Mouse (Mus musculus) lung, postnatal 0 days (tissue): ENCODE data around the gene Fam118b. TPM values are rescaled to one million over a fixed set of nuclear protein-coding genes. Genes with fewer than 3 reads are reported as not detected.

ENCODE experiments used
- ATAC-seq: fragments of 200-750 bp; cut with Nextera tagmentation; 2 replicates; pipeline ENCODE4 v1.8.0; 2017; ENCODE audit warnings: moderate library complexity
- DNase-seq: peaks from one replicate; pipeline ENCODE4 v3.0.0-alpha.2; 2016; ENCODE audit warnings: low spot score
- H3K27ac ChIP-seq: fragments of 300-500 bp; sonication (generic); 2 replicates; pipeline ENCODE4 v1.5.1; 2014; ENCODE audit warnings: antibody characterized with exemption, mild to moderate bottlenecking, low read length, mixed read lengths
- H3K27me3 ChIP-seq: fragments of 300-500 bp; sonication (generic); replicated peaks from 2 replicates; pipeline ENCODE4 v1.6.1; 2014; ENCODE audit warnings: low read length, mixed read lengths; ENCODE audit not compliant: insufficient read depth
- H3K36me3 ChIP-seq: fragments of 300-500 bp; sonication (generic); 2 replicates; pipeline ENCODE4 v1.6.1; 2014; ENCODE audit warnings: low read length, mixed read lengths; ENCODE audit not compliant: insufficient read depth
- H3K4me1 ChIP-seq: fragments of 300-500 bp; sonication (generic); 2 replicates; pipeline ENCODE4 v1.6.1; 2014; ENCODE audit warnings: antibody characterized with exemption, low read depth, low read length, mixed read lengths; ENCODE audit not compliant: insufficient read depth
- H3K4me2 ChIP-seq: fragments of 300-500 bp; sonication (generic); replicated peaks from 2 replicates; pipeline ENCODE4 v1.6.1; 2014; ENCODE audit warnings: low read depth, mild to moderate bottlenecking, low read length, moderate library complexity, mixed read lengths
- H3K4me3 ChIP-seq: fragments of 300-500 bp; sonication (generic); 2 replicates; pipeline ENCODE4 v1.5.1; 2014; ENCODE audit warnings: low read depth, low read length
- H3K9ac ChIP-seq: fragments of 300-500 bp; sonication (generic); replicated peaks from 2 replicates; pipeline ENCODE4 v1.6.1; 2014; ENCODE audit warnings: low read depth, mild to moderate bottlenecking
- H3K9me3 ChIP-seq: fragments of 300-500 bp; sonication (generic); 2 replicates; pipeline ENCODE4 v1.6.1; 2016; ENCODE audit warnings: low read length, mixed read lengths
- CTCF ChIP-seq: IDR thresholded peaks from 2 replicates; pipeline ENCODE4 v1.5.1; 2016; ENCODE audit warnings: antibody characterized with exemption, mild to moderate bottlenecking
- EP300 ChIP-seq: IDR thresholded peaks from 2 replicates; pipeline ENCODE4 v1.6.1; 2016; ENCODE audit warnings: antibody characterized with exemption, mild to moderate bottlenecking, control low read depth
- WGBS: fragments of 180-500 bp; shearing (Covaris S2); extraction: QIAGEN DNeasy Blood & Tissue Kit; methylation state at CpG from one replicate; pipeline ENCODE4 v1.1.7; 2014; 5-methylcytosine and 5-hydroxymethylcytosine counted together
- polyA plus RNA-seq: library from polyadenylated mRNA; unstranded; fragments of >200 nt; fragmentation: Nextera tagmentation; extraction: Ambion mirVana; gene quantifications from 2 replicates; pipeline ENCODE4 v1.2.1, GENCODE M21; 2015

Fam118b gene
- polyA plus RNA-seq, 1 experiment from 2014 or later = 25.8 TPM

GRCm38 (mm10) chr9:35182832-35183231 is 84.8 kb downstream of the Fam118b start:
- H3K27me3 ChIP-seq = no peaks in the 10 kb centered on the region
- DNase-seq = no peak
- H3K36me3 ChIP-seq = no peaks in the 10 kb centered on the region
- no peak overlapping the region for H3K4me3 ChIP-seq
- 72% methylated on average over 2 of the region's 2 CpGs for WGBS
- no peak overlapping the region for H3K27ac ChIP-seq
- H3K4me1 ChIP-seq = no peaks in the 10 kb centered on the region
- no peak overlapping the region for H3K9ac ChIP-seq
- no peak for ATAC-seq
- TF ChIP-seq EP300 (no peak), CTCF (no peak)
- H3K4me2 ChIP-seq = no peak overlapping the region
- H3K9me3 ChIP-seq = no peaks in the 10 kb centered on the region

GRCm38 (mm10) chr9:35176124-35176659 is 91.4 kb downstream of the Fam118b start:
- DNase-seq = no peak
- no peak; the same call in 1 of the 2 replicates for ATAC-seq
- whole genome bisulfite sequencing = 40% methylated on average over 14 of the region's 14 CpGs
- peak overlapping the region; percentile 89; the same call in 1 of the 2 replicates for H3K27ac ChIP-seq
- peaks cover 7% of the 10 kb centered on the region; the same call in 1 of the 2 replicates for H3K4me1 ChIP-seq
- TF ChIP-seq EP300 = no peak
- no peaks in the 10 kb centered on the region for H3K9me3 ChIP-seq
- H3K4me2 ChIP-seq = peak overlapping the region; percentile 66
- H3K36me3 ChIP-seq = no peaks in the 10 kb centered on the region
- H3K9ac ChIP-seq = no peak overlapping the region
- H3K4me3 ChIP-seq = peak overlapping the region; percentile 67
- no peaks in the 10 kb centered on the region for H3K27me3 ChIP-seq

- H3K36me3 ChIP-seq = no peaks in the 10 kb centered on the region
- TF ChIP-seq EP300 (peak; percentile 61), CTCF (peak; percentile 56)
- under 1% methylated on average over 38 of the region's 38 CpGs for WGBS
- H3K9me3 ChIP-seq = no peaks in the 10 kb centered on the region
- DNase-seq (peak; percentile 98), ATAC-seq (peak; percentile 99)
- H3K27me3 ChIP-seq = no peaks in the 10 kb centered on the region
- peak within 1 kb of the TSS; percentile 66 for H3K4me2 ChIP-seq
- peak within 1 kb of the TSS; percentile 67 for H3K4me3 ChIP-seq
- peaks cover 7% of the 10 kb centered on the region; the same call in 1 of the 2 replicates for H3K4me1 ChIP-seq
- H3K27ac ChIP-seq = peak within 1 kb of the TSS; percentile 89
- peak within 1 kb of the TSS; percentile 49 for H3K9ac ChIP-seq
Measured at GRCm38 (mm10) chr9:35175251-35176123, 92.1 kb downstream of the Fam118b start, which contains the start of gene Dcps. TSS of gene Dcps (minus strand) at chr9:35176061.

GRCm38 (mm10) chr9:35173331-35173730 is 94.3 kb downstream of the Fam118b start:
- ATAC-seq = no peak

GRCm38 (mm10) chr9:35170071-35170470 is 97.5 kb downstream of the Fam118b start:
- no peak overlapping the region for H3K4me2 ChIP-seq
- peaks cover 5% of the 10 kb centered on the region; the same call in 1 of the 2 replicates for H3K4me1 ChIP-seq
- ATAC-seq = no peak
- no peak overlapping the region for H3K4me3 ChIP-seq
- no peak for TF ChIP-seq CTCF
- no peak for TF ChIP-seq EP300
- H3K9ac ChIP-seq = no peak overlapping the region
- no peaks in the 10 kb centered on the region for H3K36me3 ChIP-seq
- 85% methylated on average over 7 of the region's 7 CpGs for WGBS
- H3K9me3 ChIP-seq = no peaks in the 10 kb centered on the region
- no peak for DNase-seq
- H3K27ac ChIP-seq = no peak overlapping the region
- H3K27me3 ChIP-seq = no peaks in the 10 kb centered on the region

More at GRCm38 (mm10) chr9:35173331-35173730, 94.3 kb downstream of the Fam118b start:
- H3K4me2 ChIP-seq = no peak overlapping the region
- H3K9me3 ChIP-seq = no peaks in the 10 kb centered on the region
- TF ChIP-seq CTCF = no peak
- TF ChIP-seq EP300 = no peak
- H3K9ac ChIP-seq = no peak overlapping the region
- peaks cover 7% of the 10 kb centered on the region; the same call in 1 of the 2 replicates for H3K4me1 ChIP-seq
- no peak overlapping the region for H3K4me3 ChIP-seq
- H3K27me3 ChIP-seq = no peaks in the 10 kb centered on the region
- H3K27ac ChIP-seq = no peak overlapping the region
- 89% methylated on average over 1 of the region's 1 CpGs for WGBS
- H3K36me3 ChIP-seq = no peaks in the 10 kb centered on the region
- no peak for DNase-seq

Other genes with a start within 250 kb of the Fam118b start
- gene St3gal4, start 148.5 kb downstream of the Fam118b start, polyA plus RNA-seq = 50.0 and 55.7 TPM in 2 replicates
- 39.4 and 44.4 TPM in 2 replicates for gene Dcps, start 91.7 kb downstream of the Fam118b start, polyA plus RNA-seq
- gene Srpr, start 67.6 kb downstream of the Fam118b start, polyA plus RNA-seq = 125 and 130 TPM in 2 replicates
- gene Tirap, start 67.5 kb downstream of the Fam118b start, polyA plus RNA-seq = 11.0 and 11.5 TPM in 2 replicates
- gene Foxred1, start 56.8 kb downstream of the Fam118b start, polyA plus RNA-seq = 22.5 and 23.2 TPM in 2 replicates
- 14.6 and 16.1 TPM in 2 replicates for gene Rpusd4, start 60 bp upstream of the Fam118b start, polyA plus RNA-seq
- gene Cdon, start 153.3 kb upstream of the Fam118b start, polyA plus RNA-seq = 1.2 and 1.3 TPM in 2 replicates